Mouse (Mus musculus) urinary bladder, postnatal 36 days (tissue): Measurements from ENCODE around the gene 6030445D17Rik.

Experiments
- DNase-seq, 2 experiments: peaks; one replicate each; pipeline ENCODE4 v3.0.0; 2022; ENCODE audit warnings: low spot score in 2 of 2, mixed read lengths in 1 of 2

The 6030445D17Rik gene

DNA sequence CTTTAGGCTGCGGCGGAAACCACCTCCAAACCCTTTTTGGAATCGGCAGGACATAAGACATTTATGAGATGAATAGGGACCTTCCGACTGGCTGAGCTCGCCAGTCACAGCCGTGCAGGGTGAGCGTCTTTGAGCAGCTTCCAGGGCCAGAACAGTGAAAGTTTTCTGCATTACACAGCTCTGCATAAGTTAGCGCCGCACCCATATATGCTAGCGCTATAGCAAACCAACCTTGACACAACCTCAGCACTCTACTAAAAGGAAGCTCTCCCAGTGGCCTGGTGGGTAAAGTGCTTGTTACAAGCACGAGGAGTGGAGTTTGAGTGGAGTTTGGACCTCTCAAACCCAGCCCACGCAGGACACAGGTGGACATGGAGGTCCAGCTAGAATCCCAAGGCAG, 2.8 kb upstream of the 6030445D17Rik start:
- no peak for DNase-seq

DNA sequence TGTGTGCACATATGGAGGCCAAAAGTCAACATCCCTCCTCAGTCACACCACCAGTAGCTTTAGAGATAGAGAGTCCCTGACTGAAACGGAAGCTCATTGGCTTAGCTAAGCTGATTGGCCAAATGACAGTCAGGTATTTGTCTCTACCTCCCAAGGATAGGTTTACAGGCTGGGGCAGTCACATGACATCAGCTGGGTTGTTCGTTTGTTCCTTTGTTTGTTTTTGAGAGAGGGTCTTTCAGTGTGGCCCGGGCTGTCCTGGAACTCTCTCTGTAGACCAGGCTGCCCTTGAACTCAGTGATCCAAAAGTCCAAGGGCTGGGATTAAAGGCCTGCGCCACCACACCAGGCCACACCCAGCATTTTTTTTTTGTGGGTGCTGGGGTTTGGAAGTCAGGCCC, 844 bp upstream of the 6030445D17Rik start:
- no peak for DNase-seq

DNA sequence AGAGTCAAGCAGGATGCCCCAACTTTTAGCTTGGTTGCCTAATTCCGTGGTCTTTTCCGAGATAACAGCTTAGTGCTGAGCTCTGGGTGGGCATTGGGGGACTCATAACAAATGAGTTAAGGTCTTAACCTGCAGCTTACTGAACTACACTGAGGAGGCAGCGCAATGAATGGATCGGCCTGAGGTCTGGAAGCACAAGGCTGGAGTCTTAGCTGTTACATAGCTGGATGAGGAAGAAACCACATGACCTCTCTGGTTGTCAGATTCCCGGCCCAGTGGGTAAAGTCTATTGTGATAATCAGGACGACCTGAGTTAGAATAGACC, 327 bp upstream of the 6030445D17Rik start:
- DNase-seq = no peak

GRCm38 (mm10) chr4:136462839-136463178, 759 bp downstream of the 6030445D17Rik start:
- DNase-seq = no peak

DNA sequence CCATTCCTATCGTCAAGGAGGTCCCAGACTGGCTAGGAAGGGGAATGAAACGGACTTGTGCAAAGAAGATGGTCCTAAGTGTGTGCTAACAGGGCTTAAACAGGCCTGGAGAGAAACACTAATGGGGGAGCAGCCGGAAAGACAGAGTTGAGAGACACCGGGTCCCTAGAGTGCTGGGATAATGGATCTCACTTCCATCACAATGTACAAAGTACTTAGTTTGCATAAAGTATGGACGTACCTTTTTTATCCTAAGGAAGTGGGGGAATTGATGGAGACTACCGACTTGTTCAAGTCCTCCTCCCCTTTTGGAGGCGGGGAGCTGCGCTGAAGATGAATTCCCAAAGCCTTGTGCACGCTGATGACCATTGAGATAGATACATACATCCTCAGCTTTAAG, 1.4 kb downstream of the 6030445D17Rik start:
- no peak for DNase-seq

DNA sequence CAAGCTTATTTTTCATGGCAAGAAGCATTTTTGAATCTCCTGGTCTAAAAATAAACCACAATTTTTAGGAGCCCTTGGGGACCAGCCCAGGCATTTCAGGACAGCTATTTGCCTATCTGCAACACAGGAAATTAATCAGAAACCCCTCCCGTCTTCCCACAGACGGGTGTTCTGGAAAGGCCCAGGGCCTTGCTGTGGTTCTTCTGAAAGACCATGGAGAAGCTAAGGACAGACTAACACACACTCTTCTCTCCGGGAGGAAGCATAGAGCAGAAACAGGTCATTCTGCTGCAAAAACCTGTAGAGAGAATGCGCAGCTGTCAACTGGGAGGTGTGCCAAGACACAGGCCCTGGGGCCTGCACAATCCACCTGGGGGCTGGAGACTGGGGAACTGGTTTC, 4.2 kb downstream of the 6030445D17Rik start:
- DNase-seq = peak in 1 of 2 experiments; percentile 16

GRCm38 (mm10) chr4:136468553-136469327, 6.7 kb downstream of the 6030445D17Rik start:
- peak in 1 of 2 experiments; percentile 34 for DNase-seq

GRCm38 (mm10) chr4:136469371-136469903, 7.4 kb downstream of the 6030445D17Rik start, which contains the start of gene Luzp1:
Gene Luzp1, plus strand, starts transcription at chr4:136469761.
- DNase-seq = peak; percentile 94 to 95

DNA sequence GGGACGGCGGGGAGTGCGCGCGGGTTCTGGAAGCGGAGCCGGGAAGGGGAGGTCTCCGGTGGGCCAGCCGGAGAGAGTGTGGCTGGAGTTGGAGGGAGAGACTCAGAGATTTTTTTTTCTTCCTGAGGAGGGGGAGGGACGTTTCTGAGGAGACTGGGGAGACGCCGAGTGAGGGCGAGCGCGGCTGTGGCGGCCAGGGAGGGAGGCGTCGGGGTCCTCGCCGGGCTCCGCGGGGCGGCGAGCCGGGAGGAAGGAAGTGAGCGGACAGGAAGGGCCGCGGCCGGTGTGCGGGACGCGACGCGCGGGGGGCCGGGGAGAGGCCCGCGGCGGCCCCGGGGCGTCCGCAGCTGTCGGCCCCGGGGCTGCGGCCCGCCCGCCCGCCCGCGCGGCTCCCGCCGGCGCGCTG, 7.9 kb downstream of the 6030445D17Rik start:
- DNase-seq = no peak

DNA sequence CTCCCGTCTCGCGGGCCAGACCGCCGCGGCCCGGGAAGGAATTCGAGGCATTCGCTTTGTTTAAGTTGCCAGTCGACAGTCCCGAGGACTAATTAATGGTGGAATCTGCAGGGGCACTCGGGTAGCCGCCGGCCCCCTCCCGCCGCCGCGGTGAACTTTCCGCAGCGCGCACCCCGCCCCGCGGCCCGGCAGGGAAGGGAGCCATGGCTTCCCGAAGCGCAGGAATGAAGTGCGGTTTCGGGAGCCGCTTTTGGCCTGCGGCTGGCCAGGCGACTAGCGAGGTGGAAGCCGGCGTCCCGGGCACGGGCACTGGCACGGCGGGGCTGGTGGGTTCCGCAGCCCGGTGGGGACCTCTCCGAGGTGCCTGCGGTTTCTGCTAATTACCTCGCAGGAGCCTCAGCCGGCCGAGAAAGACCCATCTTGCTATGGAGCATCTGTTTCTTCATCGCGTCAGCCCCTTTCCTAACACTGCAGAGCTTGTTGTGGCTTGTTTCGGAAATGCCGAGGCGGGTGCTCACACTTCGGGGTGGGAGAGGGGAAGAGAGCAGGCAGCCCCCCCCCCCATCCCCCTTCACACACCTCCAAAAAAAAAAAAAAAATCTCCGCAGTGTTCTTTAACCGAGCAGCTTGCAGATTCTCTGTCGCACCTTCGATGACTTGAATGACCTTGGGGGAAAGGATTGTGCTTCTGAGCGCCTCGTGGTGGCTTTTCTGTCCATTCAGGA, 8.5 kb downstream of the 6030445D17Rik start:
- peak; percentile 44 to 50 for DNase-seq

DNA sequence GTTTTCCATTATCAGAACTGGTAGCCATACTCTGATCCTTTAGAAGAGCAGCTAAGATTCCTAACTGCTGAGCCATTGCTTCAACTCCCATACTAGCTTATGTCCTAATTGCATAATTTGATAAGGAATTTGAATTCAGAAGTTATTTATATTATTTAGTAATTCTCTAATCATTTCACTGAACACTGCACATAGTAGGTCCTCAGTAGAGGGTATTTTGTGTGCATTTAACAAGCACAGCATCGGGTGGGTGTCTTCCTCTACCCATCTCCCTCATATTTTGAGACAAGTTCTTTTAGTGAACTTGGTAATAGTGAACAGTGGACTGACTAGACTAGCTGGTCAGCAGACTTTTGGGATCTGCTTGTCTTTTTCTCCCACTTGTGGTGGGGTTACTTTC, 14.6 kb downstream of the 6030445D17Rik start:
- DNase-seq = no peak

GRCm38 (mm10) chr4:136486549-136486948, 24.5 kb downstream of the 6030445D17Rik start:
- DNase-seq = no peak

- no peak for DNase-seq
Measured at GRCm38 (mm10) chr4:136495993-136496392, 33.9 kb downstream of the 6030445D17Rik start.

DNA sequence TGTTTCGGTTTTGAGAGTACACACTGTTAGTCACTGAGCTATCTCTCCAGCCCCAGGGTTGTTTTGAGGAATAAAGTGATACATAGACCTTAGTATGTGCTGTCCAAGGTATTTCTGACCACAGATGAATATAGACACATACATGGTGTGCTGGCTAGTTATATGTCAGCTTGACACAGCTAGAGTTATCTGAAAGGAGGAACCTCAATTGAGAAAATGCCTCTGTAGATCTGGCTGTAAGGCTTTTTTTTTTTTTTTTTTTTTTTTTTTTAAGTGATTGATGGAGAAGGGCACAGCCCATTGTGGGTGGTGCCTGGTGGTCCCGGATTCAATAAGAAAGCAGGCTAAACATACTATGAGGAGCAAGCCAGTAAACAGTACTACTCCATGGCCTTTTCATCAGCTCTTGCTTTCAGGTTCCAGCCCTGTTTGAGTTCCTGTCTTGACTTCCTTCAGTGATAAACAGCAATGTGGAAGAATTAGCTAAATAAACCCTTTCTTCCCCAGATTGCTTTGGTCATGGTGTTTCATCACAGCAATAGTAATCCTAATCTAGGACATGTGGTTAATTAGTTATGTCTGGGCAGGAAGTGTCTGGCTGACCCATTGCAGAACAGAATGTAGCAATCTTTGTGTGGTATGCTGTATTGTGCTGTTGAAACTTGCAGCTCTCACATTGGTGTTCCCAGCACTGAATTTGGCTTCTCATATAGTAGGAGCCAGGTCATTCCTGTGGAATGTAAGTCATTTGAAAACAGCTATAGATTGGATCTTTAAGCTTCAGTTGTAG, 43.6 kb downstream of the 6030445D17Rik start:
- peak in 1 of 2 experiments; percentile 8 for DNase-seq

DNA sequence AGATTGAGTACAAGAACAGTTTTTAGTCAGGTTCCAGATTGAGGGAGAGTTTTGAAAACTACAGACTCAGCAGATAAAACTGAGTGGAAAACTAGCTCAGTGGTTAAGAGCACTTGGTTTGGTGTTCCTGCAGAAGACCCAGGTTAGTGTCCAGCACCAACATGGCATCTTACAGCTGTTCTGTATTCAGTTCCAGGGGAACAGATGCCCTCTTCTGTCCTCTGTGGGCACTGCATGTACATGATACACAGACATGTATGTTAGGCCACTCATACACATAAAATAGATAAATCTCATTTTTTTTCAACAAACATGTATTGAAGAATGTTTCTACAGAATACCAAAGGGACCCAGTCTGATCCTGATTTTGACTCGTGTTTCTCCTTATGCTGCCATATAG, 47.8 kb downstream of the 6030445D17Rik start:
- DNase-seq = no peak

GRCm38 (mm10) chr4:136511708-136512107, 49.7 kb downstream of the 6030445D17Rik start:
- DNase-seq = no peak

DNA sequence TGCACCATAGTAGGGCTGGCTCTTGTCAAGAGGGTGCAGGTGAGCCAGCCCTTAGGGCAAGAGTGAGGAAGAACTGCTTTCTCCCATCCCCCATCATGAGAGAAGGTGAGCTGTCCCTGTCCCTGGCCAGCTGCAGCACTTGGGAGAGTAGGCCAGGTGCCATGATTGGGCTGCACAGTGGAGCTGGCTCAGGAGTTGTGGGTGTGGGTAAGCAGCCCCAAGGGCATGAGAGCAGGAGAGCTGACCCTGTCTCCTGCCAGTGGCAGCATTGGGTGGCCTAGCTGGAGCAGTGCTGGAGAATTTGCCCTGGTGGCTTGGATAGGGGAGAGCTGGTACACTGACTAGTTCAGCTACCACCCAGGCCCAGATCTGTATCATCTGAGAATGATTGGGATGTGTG, 50.9 kb downstream of the 6030445D17Rik start:
- DNase-seq = no peak
